Mouse (Mus musculus): ENCODE results near the gene Zfp672. TPM values are rescaled to one million over a fixed set of nuclear protein-coding genes. Genes with fewer than 3 reads are reported as not detected.
"Not testable (repeated sequence)": the region's sequence is repeated elsewhere in the genome, so short reads cannot be mapped to it uniquely, and the experiment has no call there.

Gene Zfp672
- 31.6 and 33.1 TPM in 2 replicates for polyA plus RNA-seq (2015; fragmentation: Nextera tagmentation; extraction: Ambion mirVana)

DNA sequence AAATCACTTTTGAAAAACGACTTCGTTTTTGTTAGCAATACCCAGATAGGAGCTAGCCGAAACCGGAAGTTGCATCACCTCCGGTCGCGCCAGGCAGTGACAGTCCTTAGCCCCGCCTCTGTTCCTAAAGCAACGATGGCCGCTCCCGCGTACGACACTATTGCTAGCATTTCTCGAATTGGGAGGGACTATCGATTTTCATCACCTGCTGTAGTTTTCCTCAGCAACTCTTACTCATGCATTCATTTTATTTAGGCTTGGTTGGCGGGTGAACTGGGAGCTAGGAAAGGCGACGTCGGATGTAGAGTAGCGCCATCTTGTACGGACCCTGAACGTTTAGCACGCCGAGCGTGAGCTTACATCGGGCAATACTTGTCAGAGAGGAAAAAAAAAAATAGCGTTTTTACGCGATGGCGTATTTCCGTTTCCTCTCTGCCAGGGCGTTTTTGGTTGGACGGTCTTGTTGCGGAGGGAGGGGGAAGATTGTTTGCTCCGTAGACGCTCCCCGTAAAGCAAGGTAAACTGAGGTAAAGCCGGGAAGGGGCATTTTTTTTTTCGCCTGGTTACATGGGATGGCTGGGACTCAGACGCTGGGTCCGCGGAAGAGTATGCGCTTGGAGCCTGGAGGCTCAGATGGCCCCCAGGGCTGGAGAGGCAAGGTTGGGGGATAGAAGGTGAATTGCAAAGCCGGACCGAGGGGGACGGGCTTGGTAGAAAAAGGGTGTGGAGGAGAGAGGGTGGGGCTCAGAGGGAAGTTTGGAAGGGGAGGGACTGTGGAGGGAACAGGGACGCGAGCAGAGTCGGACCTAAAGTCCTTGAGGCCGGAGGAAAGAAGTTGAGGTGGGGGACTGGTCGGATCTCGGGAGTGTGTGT is at the start of gene Zfp672, which contains the start of gene Sh3bp5l:
Gene Zfp672, minus strand, starts transcription at position 64 of the 873 bp plus-strand sequence.
Gene Sh3bp5l, plus strand, starts transcription at position 449 of the 873 bp plus-strand sequence.
- H3K9me3 ChIP-seq (replicated peaks): no peaks in the 10 kb centered on the region
- H3K27ac ChIP-seq: peak within 1 kb of the TSS; percentile 83
- H3K4me3 ChIP-seq: peak within 1 kb of the TSS; percentile 80
- ATAC-seq (replicated peaks; ENCODE audit: insufficient number of reproducible peaks, insufficient read depth, low FRiP score, low read depth): peak; percentile 89
- H3K36me3 ChIP-seq: peaks cover 8% of the 10 kb centered on the region
- H3K27me3 ChIP-seq: no peaks in the 10 kb centered on the region
- peak within 1 kb of the TSS; percentile 85 for H3K4me2 ChIP-seq
- WGBS: under 1% methylated on average over 52 of the region's 52 CpGs
- peak within 1 kb of the TSS; percentile 90 for H3K9ac ChIP-seq
- peaks cover 41% of the 10 kb centered on the region for H3K4me1 ChIP-seq (replicated peaks)

DNA sequence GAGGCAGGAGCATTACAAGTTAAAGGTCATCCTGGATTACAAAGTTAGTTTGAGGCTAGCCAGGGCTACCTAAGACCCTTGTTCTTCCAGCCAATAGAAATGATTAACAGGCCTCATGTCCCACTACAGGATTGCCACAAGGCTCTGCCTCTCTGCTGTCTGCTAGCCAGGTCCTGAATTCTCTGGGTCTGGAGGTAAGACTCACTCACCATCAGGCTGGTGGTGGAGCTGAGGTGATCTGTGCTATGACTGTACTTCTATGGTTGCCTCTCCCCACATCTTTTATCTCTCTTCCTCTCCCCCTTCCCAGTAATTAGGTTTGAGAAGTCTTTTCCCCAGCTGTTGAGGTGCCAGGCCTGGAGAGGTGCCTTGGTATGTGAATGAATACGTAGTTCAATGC is 49.4 kb upstream of the Zfp672 start:
- ATAC-seq (replicated peaks; ENCODE audit: insufficient number of reproducible peaks, insufficient read depth, low FRiP score, low read depth): no peak
- H3K9ac ChIP-seq: no peak overlapping the region
- H3K4me3 ChIP-seq: no peak overlapping the region
- WGBS: 71% methylated on average over 1 of the region's 1 CpGs
- no peak overlapping the region for H3K27ac ChIP-seq
- H3K4me2 ChIP-seq: no peak overlapping the region
- H3K4me1 ChIP-seq (replicated peaks): no peaks in the 10 kb centered on the region
- no peaks in the 10 kb centered on the region for H3K27me3 ChIP-seq
- no peaks in the 10 kb centered on the region for H3K36me3 ChIP-seq
- H3K9me3 ChIP-seq (replicated peaks): no peaks in the 10 kb centered on the region

DNA sequence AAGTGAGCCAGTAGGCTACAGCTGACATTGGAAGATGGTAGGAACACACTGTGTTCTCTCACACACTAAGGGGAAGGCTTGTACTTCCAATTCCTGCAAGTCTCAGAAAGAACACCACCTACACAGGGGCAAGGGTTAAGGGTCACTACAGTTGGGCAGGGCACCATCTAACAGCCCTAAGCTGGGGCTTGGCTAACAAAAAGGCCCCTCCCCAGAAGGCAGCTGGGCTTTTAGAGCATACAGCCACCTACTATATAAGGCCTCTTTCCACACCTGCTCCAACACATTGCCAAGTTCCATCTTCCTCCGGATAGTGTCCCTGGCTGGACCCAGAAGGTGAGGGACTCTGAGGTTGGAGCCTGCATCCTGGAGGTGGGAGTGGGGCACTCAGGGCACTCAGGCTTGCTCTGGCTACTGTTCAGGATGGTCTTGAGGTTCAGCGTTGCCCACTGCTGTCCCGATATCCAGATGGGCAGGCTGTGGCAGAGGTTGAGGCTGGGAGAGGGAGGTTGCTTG is 48.7 kb upstream of the Zfp672 start, which contains the start of gene Lypd8:
Gene Lypd8, plus strand, starts transcription at position 281 of the 516 bp plus-strand sequence.
- ATAC-seq (replicated peaks; ENCODE audit: insufficient number of reproducible peaks, insufficient read depth, low FRiP score, low read depth): no peak
- H3K36me3 ChIP-seq: no peaks in the 10 kb centered on the region
- H3K4me1 ChIP-seq (replicated peaks): no peaks in the 10 kb centered on the region
- WGBS: 76% methylated on average over 3 of the region's 3 CpGs
- H3K9me3 ChIP-seq (replicated peaks): no peaks in the 10 kb centered on the region
- H3K4me2 ChIP-seq: no peak within 1 kb of the TSS
- no peak within 1 kb of the TSS for H3K4me3 ChIP-seq
- no peaks in the 10 kb centered on the region for H3K27me3 ChIP-seq
- H3K27ac ChIP-seq: no peak within 1 kb of the TSS
- no peak within 1 kb of the TSS for H3K9ac ChIP-seq

DNA sequence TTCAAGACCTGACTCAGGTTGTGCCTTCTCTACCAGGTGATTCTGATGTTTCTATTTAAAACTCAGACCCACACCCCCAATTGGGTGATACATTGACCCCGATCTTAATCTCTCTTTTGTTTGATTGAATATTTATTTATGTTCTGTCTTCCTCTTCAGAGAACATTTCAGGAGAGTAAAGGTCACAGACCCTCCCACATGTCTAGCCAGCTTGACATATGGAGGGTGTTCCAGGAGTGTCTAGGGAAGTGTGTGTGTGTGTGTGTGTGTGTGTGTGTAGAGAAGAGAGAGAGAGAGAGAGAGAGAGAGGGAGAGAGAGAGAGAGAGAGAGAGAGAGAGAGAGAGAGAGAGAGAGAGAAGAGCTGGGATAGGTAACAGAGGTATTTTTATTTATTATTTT is 47.5 kb upstream of the Zfp672 start:
- WGBS: 52% methylated on average over 1 of the region's 1 CpGs
- no peak overlapping the region for H3K27ac ChIP-seq
- H3K4me2 ChIP-seq: no peak overlapping the region
- H3K36me3 ChIP-seq: no peaks in the 10 kb centered on the region
- no peaks in the 10 kb centered on the region for H3K4me1 ChIP-seq (replicated peaks)
- H3K9me3 ChIP-seq (replicated peaks): no peaks in the 10 kb centered on the region
- H3K4me3 ChIP-seq: no peak overlapping the region
- ATAC-seq (replicated peaks; ENCODE audit: insufficient number of reproducible peaks, insufficient read depth, low FRiP score, low read depth): no peak
- H3K9ac ChIP-seq: no peak overlapping the region
- no peaks in the 10 kb centered on the region for H3K27me3 ChIP-seq

DNA sequence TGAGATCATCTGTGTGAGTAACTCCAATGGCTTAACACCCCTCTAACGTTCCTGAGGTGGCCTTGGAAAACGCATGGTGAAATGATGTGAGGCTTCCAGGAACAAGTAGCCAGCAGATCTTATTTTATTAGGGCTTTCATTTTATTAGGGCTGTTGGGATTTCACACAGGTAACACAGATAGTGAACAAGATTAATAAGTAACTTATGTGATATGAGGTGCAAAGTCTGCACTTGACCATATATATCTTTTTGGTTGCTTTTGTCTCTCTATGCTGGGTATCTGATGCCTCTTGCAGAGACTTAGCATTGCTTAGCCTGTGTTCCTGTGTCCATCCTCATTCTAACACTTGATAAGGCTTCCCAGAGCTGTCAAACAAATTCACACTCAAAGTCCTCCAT is 47.1 kb upstream of the Zfp672 start:
- H3K9me3 ChIP-seq (replicated peaks): no peaks in the 10 kb centered on the region
- no peak overlapping the region for H3K4me2 ChIP-seq
- no peaks in the 10 kb centered on the region for H3K4me1 ChIP-seq (replicated peaks)
- no peak overlapping the region for H3K9ac ChIP-seq
- H3K4me3 ChIP-seq: no peak overlapping the region
- H3K27ac ChIP-seq: no peak overlapping the region
- no peak for ATAC-seq (replicated peaks; ENCODE audit: insufficient number of reproducible peaks, insufficient read depth, low FRiP score, low read depth)
- no peaks in the 10 kb centered on the region for H3K36me3 ChIP-seq
- H3K27me3 ChIP-seq: no peaks in the 10 kb centered on the region
- 88% methylated on average over 2 of the region's 2 CpGs for WGBS

DNA sequence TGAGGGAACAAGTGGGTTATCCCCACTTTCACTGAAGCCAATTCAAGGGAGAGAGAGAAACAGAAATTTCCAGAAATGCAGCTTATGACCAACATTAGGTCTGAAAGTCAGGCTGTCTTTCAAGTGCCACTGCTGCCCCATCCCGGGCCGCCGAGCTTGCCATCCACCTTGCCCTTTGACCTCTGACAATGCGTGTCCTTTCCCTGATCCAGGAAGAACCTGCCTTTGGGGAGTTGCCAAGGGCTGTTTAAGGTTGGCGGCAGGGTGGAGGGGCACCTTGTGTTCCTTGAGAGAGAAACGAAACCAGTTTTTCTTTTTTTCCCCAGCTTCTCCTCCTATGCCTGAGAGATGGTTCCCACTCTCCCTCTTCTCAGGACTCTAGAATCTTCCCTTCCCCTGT is 36.1 kb upstream of the Zfp672 start:
- not testable (repeated sequence) for H3K4me3 ChIP-seq; ATAC-seq (replicated peaks; ENCODE audit: insufficient number of reproducible peaks, insufficient read depth, low FRiP score, low read depth); H3K9me3 ChIP-seq (replicated peaks); H3K4me2 ChIP-seq; H3K36me3 ChIP-seq; H3K9ac ChIP-seq; H3K27me3 ChIP-seq; H3K4me1 ChIP-seq (replicated peaks); H3K27ac ChIP-seq
- WGBS: no CpG with 5 or more reads among the region's 6 CpGs

DNA sequence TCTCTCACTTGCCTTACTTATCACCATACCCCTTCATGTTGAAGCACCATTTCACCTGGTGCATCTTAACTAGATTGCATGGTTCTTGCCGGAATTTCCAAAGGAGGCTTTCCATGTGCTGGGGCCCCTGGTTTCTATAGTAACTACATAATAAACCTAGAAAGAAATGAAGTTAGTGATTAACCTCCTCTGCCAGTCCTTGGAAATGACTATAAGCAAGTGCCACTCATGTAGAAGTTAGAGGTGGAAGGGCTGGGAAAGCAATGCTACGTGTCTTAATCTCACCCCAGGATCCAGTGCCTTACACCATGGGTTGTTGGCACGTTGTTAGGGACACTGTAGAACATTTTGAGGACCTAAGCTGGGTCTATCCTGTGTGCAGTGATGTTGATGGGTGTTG is 34.3 kb upstream of the Zfp672 start:
- no peak for ATAC-seq (replicated peaks; ENCODE audit: insufficient number of reproducible peaks, insufficient read depth, low FRiP score, low read depth)
- Histone ChIP-seq H3K27ac (no peak overlapping the region), H3K9ac (no peak overlapping the region), H3K4me1 (replicated peaks) (no peaks in the 10 kb centered on the region), H3K36me3 (no peaks in the 10 kb centered on the region), H3K9me3 (replicated peaks) (no peaks in the 10 kb centered on the region), H3K27me3 (no peaks in the 10 kb centered on the region), H3K4me2 (no peak overlapping the region), H3K4me3 (no peak overlapping the region)
- WGBS: 61% methylated on average over 3 of the region's 3 CpGs

DNA sequence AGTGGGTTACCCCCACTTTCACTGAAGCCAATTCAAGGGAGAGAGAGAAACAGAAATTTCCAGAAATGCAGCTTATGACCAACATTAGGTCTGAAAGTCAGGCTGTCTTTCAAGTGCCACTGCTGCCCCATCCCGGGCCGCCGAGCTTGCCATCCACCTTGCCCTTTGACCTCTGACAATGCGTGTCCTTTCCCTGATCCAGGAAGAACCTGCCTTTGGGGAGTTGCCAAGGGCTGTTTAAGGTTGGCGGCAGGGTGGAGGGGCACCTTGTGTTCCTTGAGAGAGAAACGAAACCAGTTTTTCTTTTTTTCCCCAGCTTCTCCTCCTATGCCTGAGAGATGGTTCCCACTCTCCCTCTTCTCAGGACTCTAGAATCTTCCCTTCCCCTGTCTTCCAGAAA is 32.4 kb upstream of the Zfp672 start:
- ATAC-seq (replicated peaks; ENCODE audit: insufficient number of reproducible peaks, insufficient read depth, low FRiP score, low read depth): not testable (repeated sequence)
- no CpG with 5 or more reads among the region's 6 CpGs for WGBS

DNA sequence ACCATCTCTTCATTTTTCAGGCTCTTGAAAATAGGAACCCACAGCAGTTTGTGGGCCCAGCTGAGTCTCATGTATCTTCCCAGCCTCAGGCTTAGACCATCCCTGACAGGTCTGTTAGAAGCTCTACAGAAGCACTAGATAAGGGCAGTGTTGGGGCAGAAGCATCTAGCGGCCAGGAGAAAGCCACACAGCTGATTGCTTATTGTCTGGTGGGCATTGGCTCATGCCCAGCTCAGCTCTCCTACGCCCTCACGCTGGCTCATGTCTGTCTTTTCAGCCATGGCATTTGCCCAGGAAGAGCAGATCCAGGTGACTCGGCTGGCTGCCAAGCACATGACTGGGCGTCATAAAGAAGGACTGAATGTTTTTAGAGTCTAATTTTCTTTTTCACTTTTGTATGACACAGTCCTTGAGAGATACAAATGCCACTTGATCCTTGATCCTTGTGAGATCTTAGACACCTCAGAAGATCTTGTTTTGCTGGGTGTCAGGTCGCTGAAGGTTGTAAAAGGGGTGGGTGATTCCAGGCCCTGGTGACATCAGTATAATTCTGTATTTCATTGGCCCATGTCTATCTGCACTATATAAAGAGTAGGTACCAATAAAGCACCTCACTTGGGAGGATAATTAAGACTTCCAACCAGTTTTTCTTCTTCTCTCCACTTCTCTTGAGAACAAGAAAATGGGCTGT is 27.9 kb upstream of the Zfp672 start:
- no peaks in the 10 kb centered on the region for H3K9me3 ChIP-seq (replicated peaks)
- no peaks in the 10 kb centered on the region for H3K36me3 ChIP-seq
- no peaks in the 10 kb centered on the region for H3K27me3 ChIP-seq
- no peak overlapping the region for H3K27ac ChIP-seq
- no peaks in the 10 kb centered on the region for H3K4me1 ChIP-seq (replicated peaks)
- no peak for ATAC-seq (replicated peaks; ENCODE audit: insufficient number of reproducible peaks, insufficient read depth, low FRiP score, low read depth)
- no peak overlapping the region for H3K9ac ChIP-seq
- 68% methylated on average over 6 of the region's 6 CpGs for WGBS
- H3K4me3 ChIP-seq: no peak overlapping the region
- H3K4me2 ChIP-seq: no peak overlapping the region

More for the DNA sequence above, 32.4 kb upstream of the Zfp672 start:
- H3K9me3 ChIP-seq (replicated peaks); H3K4me1 ChIP-seq (replicated peaks); H3K36me3 ChIP-seq; H3K27me3 ChIP-seq; H3K27ac ChIP-seq; H3K4me3 ChIP-seq; H3K9ac ChIP-seq; H3K4me2 ChIP-seq: not testable (repeated sequence)

DNA sequence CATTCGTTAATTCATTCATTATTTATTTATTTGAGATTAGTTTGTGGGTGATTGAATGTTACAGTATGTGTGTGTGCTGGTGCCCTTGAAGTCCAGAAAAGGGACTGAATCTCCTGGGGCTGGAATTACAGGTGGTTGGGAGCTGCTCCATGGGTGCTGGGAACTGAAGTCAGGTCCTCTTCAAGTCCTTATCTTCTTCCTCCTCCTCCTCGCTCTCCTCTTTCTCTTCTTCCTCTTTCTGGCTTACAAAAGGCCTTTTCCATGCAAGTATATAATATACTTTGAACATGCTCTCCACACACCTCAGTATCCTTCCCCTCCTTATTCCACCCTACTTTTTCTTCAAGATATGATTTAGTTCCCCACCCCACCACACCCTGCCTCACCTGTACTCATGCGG is 26.9 kb upstream of the Zfp672 start:
- H3K27me3 ChIP-seq: no peaks in the 10 kb centered on the region
- H3K36me3 ChIP-seq: no peaks in the 10 kb centered on the region
- no peaks in the 10 kb centered on the region for H3K9me3 ChIP-seq (replicated peaks)
- no peak overlapping the region for H3K9ac ChIP-seq
- ATAC-seq (replicated peaks; ENCODE audit: insufficient number of reproducible peaks, insufficient read depth, low FRiP score, low read depth): no peak
- no peaks in the 10 kb centered on the region for H3K4me1 ChIP-seq (replicated peaks)
- H3K4me3 ChIP-seq: no peak overlapping the region
- 89% methylated on average over 3 of the region's 3 CpGs for WGBS
- H3K27ac ChIP-seq: no peak overlapping the region
- no peak overlapping the region for H3K4me2 ChIP-seq

DNA sequence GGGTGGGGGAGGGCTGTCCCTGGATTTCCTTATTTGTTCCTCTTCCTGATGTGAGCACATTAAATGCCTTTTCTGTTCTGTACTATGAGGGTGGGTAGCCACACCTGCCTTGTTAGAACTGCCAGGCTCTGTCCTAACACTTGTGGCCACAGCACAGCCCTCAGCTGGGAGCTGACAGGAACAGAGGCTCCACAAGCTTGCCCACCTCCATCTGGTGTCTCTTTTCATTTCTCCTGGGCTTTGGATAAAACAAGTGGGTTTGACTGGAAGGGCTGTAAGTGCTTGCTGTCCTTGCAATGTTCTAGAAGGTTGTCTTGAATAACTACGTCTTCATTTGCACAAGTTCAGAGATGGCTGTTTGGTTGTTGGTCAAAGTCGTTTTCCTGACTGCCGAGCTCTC is 24.8 kb upstream of the Zfp672 start:
- Histone ChIP-seq H3K4me2 (no peak overlapping the region), H3K36me3 (no peaks in the 10 kb centered on the region), H3K4me1 (replicated peaks) (no peaks in the 10 kb centered on the region), H3K27me3 (no peaks in the 10 kb centered on the region), H3K27ac (no peak overlapping the region), H3K4me3 (no peak overlapping the region), H3K9ac (no peak overlapping the region), H3K9me3 (replicated peaks) (no peaks in the 10 kb centered on the region)
- 75% methylated on average over 3 of the region's 3 CpGs for WGBS
- ATAC-seq (replicated peaks; ENCODE audit: insufficient number of reproducible peaks, insufficient read depth, low FRiP score, low read depth): no peak
